Comparison of ENCODE assay signal across 30 mouse cellular contexts in the genomic region with DNA sequence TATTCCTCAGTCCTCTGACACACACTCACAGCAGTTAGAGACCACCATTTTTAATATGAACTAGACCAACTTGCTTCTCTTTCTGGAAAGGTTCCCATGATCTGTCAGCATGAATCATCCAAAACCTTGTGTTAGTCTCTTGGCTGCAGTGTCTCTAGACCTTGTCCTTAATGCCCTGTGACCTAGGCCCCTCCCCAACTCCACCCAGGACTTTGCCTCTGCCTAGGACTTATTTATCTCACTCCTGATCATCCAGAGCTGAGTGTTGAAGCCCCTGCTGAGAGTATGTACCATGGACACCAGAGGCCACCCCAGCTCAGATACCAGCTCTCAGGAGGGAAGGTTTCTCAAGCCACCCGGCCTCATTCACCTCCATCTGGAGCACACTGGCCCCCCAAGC. TPM values are rescaled to one million over a fixed set of nuclear protein-coding genes. Genes with fewer than 3 reads are reported as not detected.
DNase-seq lines count a peak whose midpoint lies in the region; ATAC-seq and TF ChIP-seq lines count a peak whose summit lies in the region.
"Had no signal": no experiment of that assay in that cellular context is flagged by ENCODE, and none has a peak within 500 bp of the region (broad histone marks: within the 10 kb centered on the region; RNA-seq: fewer than 3 reads in every experiment).

No protein-coding gene starts in this region.

- DNase-seq in adrenal gland, adult (ENCODE audit: inconsistent age in 2 of 2, low spot score in 1 of 2), result peak; percentile 51 to 89
- no peak for DNase-seq in adrenal gland, postnatal 25 days
- DNase-seq in kidney, adult 2 months, result peak; percentile 91
- peak; percentile 91 for DNase-seq in kidney, adult 9 months
- DNase-seq in yolk sac, embryonic 10.5 days (ENCODE audit: low spot score), result peak; percentile 30
- DNase-seq in layer of hippocampus, postnatal 10 days (ENCODE audit: low spot score in 2 of 2), result no peak
- DNase-seq: cerebellum, adult 11 months; heart, postnatal 14 days; layer of hippocampus, adult 9-11 months; lung, postnatal 36 days; right cerebral cortex, postnatal 14 days; spleen, adult 18-20 months; thymus, postnatal 25 days had no signal

- no peaks in the 10 kb centered on the region for H3K36me3 ChIP-seq in kidney, adult 2 months (ENCODE audit: control insufficient read depth, insufficient read depth, low read length)
- H3K36me3 ChIP-seq in kidney, embryonic 16.5 days (ENCODE audit: insufficient read depth, low read length), result no peaks in the 10 kb centered on the region
- H3K36me3 ChIP-seq: embryonic facial prominence, embryonic 10.5 days; forebrain, embryonic 15.5 days; heart, embryonic 13.5 days; hindbrain, embryonic 12.5 days; liver, embryonic 15.5 days; lung, embryonic 15.5 days; midbrain, embryonic 15.5 days; neural tube, embryonic 12.5 days had no signal

- ATAC-seq in kidney, embryonic 16.5 days (ENCODE audit: low FRiP score, low TSS enrichment), result no peak
- ATAC-seq: forebrain, embryonic 15.5 days; midbrain, embryonic 15.5 days had no signal

- peak overlapping the region; percentile 93 for H3K27ac ChIP-seq in kidney, adult 2 months (ENCODE audit: insufficient read depth, low read depth, low read length)
- H3K27ac ChIP-seq in kidney, embryonic 16.5 days (ENCODE audit: low read length), result no peak overlapping the region
- H3K27ac ChIP-seq: embryonic facial prominence, embryonic 10.5 days; forebrain, embryonic 15.5 days; heart, embryonic 13.5 days; hindbrain, embryonic 12.5 days; kidney, postnatal 0 days; left cerebral cortex, adult 2 months; liver, embryonic 15.5 days; lung, embryonic 15.5 days; midbrain, embryonic 15.5 days; neural tube, embryonic 12.5 days had no signal

- no peak overlapping the region for H3K9ac ChIP-seq in kidney, embryonic 16.5 days (replicated peaks; ENCODE audit: low read length)
- H3K9ac ChIP-seq: forebrain, embryonic 15.5 days; heart, embryonic 13.5 days; hindbrain, embryonic 12.5 days; liver, embryonic 15.5 days; lung, embryonic 15.5 days; midbrain, embryonic 15.5 days; neural tube, embryonic 12.5 days had no signal

- no peak overlapping the region for H3K4me3 ChIP-seq in kidney, adult 2 months (ENCODE audit: insufficient read depth, low read depth, low read length)
- H3K4me3 ChIP-seq in kidney, embryonic 16.5 days (ENCODE audit: low read length), result no peak overlapping the region
- H3K4me3 ChIP-seq: embryonic facial prominence, embryonic 10.5 days; forebrain, embryonic 15.5 days; heart, embryonic 13.5 days; hindbrain, embryonic 12.5 days; left cerebral cortex, adult 2 months; liver, embryonic 15.5 days; lung, embryonic 15.5 days; midbrain, embryonic 15.5 days; neural tube, embryonic 12.5 days had no signal

- H3K4me1 ChIP-seq in kidney, adult 2 months (ENCODE audit: control insufficient read depth, insufficient read depth, low read length), result peaks cover 31% of the 10 kb centered on the region
- H3K4me1 ChIP-seq in kidney, embryonic 16.5 days (ENCODE audit: insufficient read depth, low read length), result 0 out of 2 replicates have a peak, but pooled peaks cover 5% of the 10 kb centered on the region
- H3K4me1 ChIP-seq: heart, embryonic 13.5 days; hindbrain, embryonic 12.5 days; neural tube, embryonic 12.5 days had no signal

- H3K4me2 ChIP-seq in kidney, embryonic 16.5 days (replicated peaks; ENCODE audit: low read depth, low read length), result no peak overlapping the region
- H3K4me2 ChIP-seq: forebrain, embryonic 15.5 days; heart, embryonic 13.5 days; hindbrain, embryonic 12.5 days; liver, embryonic 15.5 days; lung, embryonic 15.5 days; midbrain, embryonic 15.5 days; neural tube, embryonic 12.5 days had no signal

- WGBS in kidney, adult 2 months, result 74% methylated on average over 1 of the region's 1 CpGs
- WGBS in kidney, embryonic 16.5 days, result 72% methylated on average over 1 of the region's 1 CpGs

- TF ChIP-seq CTCF in kidney, adult 2 months (conservative IDR thresholded peaks at IDR 0.05; ENCODE audit: insufficient read depth, insufficient read length, low read depth, low read length), result no peak

- no peak for TF ChIP-seq POLR2A in kidney, adult 2 months (IDR thresholded peaks at IDR 0.05; ENCODE audit: low read depth, low read length)

- H3K27me3 ChIP-seq in kidney, adult 2 months (replicated peaks; ENCODE audit: control insufficient read depth, insufficient read depth, low read length), result no peaks in the 10 kb centered on the region
- no peaks in the 10 kb centered on the region for H3K27me3 ChIP-seq in kidney, embryonic 16.5 days (ENCODE audit: insufficient read depth, low read length)
- H3K27me3 ChIP-seq: forebrain, embryonic 15.5 days; hindbrain, embryonic 12.5 days; liver, embryonic 15.5 days; lung, embryonic 15.5 days; midbrain, embryonic 15.5 days; neural tube, embryonic 12.5 days had no signal

- H3K9me3 ChIP-seq in kidney, embryonic 16.5 days (ENCODE audit: low read length), result no peaks in the 10 kb centered on the region
- H3K9me3 ChIP-seq: embryonic facial prominence, embryonic 10.5 days; forebrain, embryonic 15.5 days; heart, embryonic 13.5 days; hindbrain, embryonic 12.5 days; liver, embryonic 15.5 days; lung, embryonic 15.5 days; midbrain, embryonic 15.5 days; neural tube, embryonic 12.5 days had no signal

RNA-seq across cellular contexts. Expression of a gene that starts 0.9 kb away (rescaled TPM):
- not detected in 2 replicates for total RNA-seq in adrenal gland, postnatal 25 days (2021)
- 1.4 and 2.2 TPM in 2 replicates for polyA plus RNA-seq in kidney, adult 2 months (2012; rRNA removed)
- polyA plus RNA-seq in kidney, embryonic 16.5 days (2015; fragmentation: Nextera tagmentation; extraction: Ambion mirVana), result 0.10 and 0.21 TPM in 2 replicates
- not detected for total RNA-seq in layer of hippocampus, postnatal 10 days (2021)
- total RNA-seq: gastrocnemius, adult 8-10 months; granulocyte monocyte progenitor cell, adult 5-6 weeks; heart, postnatal 14 days; left cerebral cortex, adult 2 months; left cerebral cortex, postnatal 36 days; megakaryocyte-erythroid progenitor cell, adult 5-6 weeks had no signal
- polyA plus RNA-seq: cortical plate, adult 2 months; embryonic facial prominence, embryonic 10.5 days; forebrain, embryonic 15.5 days; heart, embryonic 13.5 days; limb, embryonic 14.5 days; liver, embryonic 15.5 days; lung, embryonic 15.5 days; midbrain, embryonic 15.5 days had no signal

RNA-seq across cellular contexts. Expression of a gene that starts 3.1 kb away (rescaled TPM):
- total RNA-seq in adrenal gland, postnatal 25 days (2021), result 3.0 and 3.3 TPM in 2 replicates
- polyA plus RNA-seq in kidney, adult 2 months (2012; rRNA removed), result 78.2 and 91.7 TPM in 2 replicates
- 1.2 TPM in 2 replicates for polyA plus RNA-seq in kidney, embryonic 16.5 days (2015; fragmentation: Nextera tagmentation; extraction: Ambion mirVana)
- under 1 TPM; 0.22 to 0.34 TPM for total RNA-seq in layer of hippocampus, postnatal 10 days (2021)
- total RNA-seq: granulocyte monocyte progenitor cell, adult 5-6 weeks; megakaryocyte-erythroid progenitor cell, adult 5-6 weeks had no signal
- polyA plus RNA-seq: embryonic facial prominence, embryonic 10.5 days; forebrain, embryonic 15.5 days; heart, embryonic 13.5 days; hindbrain, embryonic 12.5 days; limb, embryonic 14.5 days; lung, embryonic 15.5 days; midbrain, embryonic 15.5 days; neural tube, embryonic 12.5 days had no signal

RNA-seq across cellular contexts. Expression of a gene that starts 31.8 kb away (rescaled TPM):
- not detected in 2 replicates for total RNA-seq in adrenal gland, postnatal 25 days (2021)
- 980 and 1,120 TPM in 2 replicates for polyA plus RNA-seq in kidney, adult 2 months (2012; rRNA removed)
- polyA plus RNA-seq in kidney, embryonic 16.5 days (2015; fragmentation: Nextera tagmentation; extraction: Ambion mirVana), result 54.0 and 59.8 TPM in 2 replicates
- total RNA-seq in layer of hippocampus, postnatal 10 days (2021), result not detected
- total RNA-seq: gastrocnemius, adult 8-10 months; granulocyte monocyte progenitor cell, adult 5-6 weeks; heart, postnatal 14 days; left cerebral cortex, adult 2 months; left cerebral cortex, postnatal 36 days; megakaryocyte-erythroid progenitor cell, adult 5-6 weeks had no signal
- polyA plus RNA-seq: cortical plate, adult 2 months; embryonic facial prominence, embryonic 10.5 days; forebrain, embryonic 15.5 days; heart, embryonic 13.5 days; hindbrain, embryonic 12.5 days; limb, embryonic 14.5 days; liver, embryonic 15.5 days; midbrain, embryonic 15.5 days; neural tube, embryonic 12.5 days had no signal

RNA-seq across cellular contexts. Expression of a gene that starts 43.3 kb away (rescaled TPM):
- not detected in 2 replicates for total RNA-seq in adrenal gland, postnatal 25 days (2021)
- polyA plus RNA-seq in kidney, adult 2 months (2012; rRNA removed), result 2,888 and 4,030 TPM in 2 replicates
- 8.3 and 10.0 TPM in 2 replicates for polyA plus RNA-seq in kidney, embryonic 16.5 days (2015; fragmentation: Nextera tagmentation; extraction: Ambion mirVana)
- not detected for total RNA-seq in layer of hippocampus, postnatal 10 days (2021)
- total RNA-seq: gastrocnemius, adult 8-10 months; granulocyte monocyte progenitor cell, adult 5-6 weeks; heart, postnatal 14 days; left cerebral cortex, adult 2 months; left cerebral cortex, postnatal 36 days; megakaryocyte-erythroid progenitor cell, adult 5-6 weeks had no signal
- polyA plus RNA-seq: cortical plate, adult 2 months; embryonic facial prominence, embryonic 10.5 days; forebrain, embryonic 15.5 days; heart, embryonic 13.5 days; hindbrain, embryonic 12.5 days; limb, embryonic 14.5 days; liver, embryonic 15.5 days; lung, embryonic 15.5 days; midbrain, embryonic 15.5 days; neural tube, embryonic 12.5 days had no signal

Comparison
In these comparisons a context has a peak if more than half of its experiments do, and no peak if none do; other contexts are left out.
1. DNase-seq: peak in adrenal gland, adult (2 of 2), kidney, adult 2 months (single experiment), kidney, adult 9 months (single experiment) and yolk sac, embryonic 10.5 days (single experiment); none in adrenal gland, postnatal 25 days (single experiment) and layer of hippocampus, postnatal 10 days (0 of 2).